Mouse (Mus musculus): Measurements from ENCODE around the gene Gm20388. TPM values are rescaled to one million over a fixed set of nuclear protein-coding genes. Genes with fewer than 3 reads are reported as not detected.

The Gm20388 gene
- polyA plus RNA-seq, 1 experiment: 18.7 TPM

DNA sequence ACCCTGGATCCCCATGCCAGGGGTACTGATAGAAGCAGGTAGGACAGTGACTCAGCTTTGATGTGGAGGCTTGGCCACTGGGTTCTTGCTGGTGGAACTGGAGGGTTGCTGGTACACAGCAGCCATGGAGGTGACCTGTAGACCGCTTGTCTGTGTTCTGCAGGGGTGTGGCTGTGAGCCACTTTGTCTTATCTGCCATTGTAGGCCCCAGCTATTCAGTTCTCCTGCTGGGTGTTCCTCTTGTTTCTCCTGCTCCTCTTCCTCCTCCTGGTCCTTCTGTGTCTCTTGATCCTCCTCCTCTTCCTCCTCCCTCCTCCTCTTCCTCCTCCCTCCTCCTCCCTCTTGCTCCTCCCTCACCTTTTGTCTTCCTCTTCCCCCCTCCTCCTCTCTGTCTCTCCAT is 614.5 kb downstream of the Gm20388 start:
- peaks cover 32% of the 10 kb centered on the region for H3K4me1 ChIP-seq (ENCODE audit: control insufficient read depth, insufficient read depth, low read length)
- WGBS: 100% methylated on average over 1 of the region's 1 CpGs
- TF ChIP-seq CTCF (IDR thresholded peaks at IDR 0.05; ENCODE audit: borderline replicate concordance, insufficient read depth, low read depth, low read length) (no peak), POLR2A (IDR thresholded peaks at IDR 0.05; ENCODE audit: borderline replicate concordance, insufficient read depth, low read length) (no peak)
- H3K27me3 ChIP-seq (ENCODE audit: control insufficient read depth, insufficient read depth, low read length): no peaks in the 10 kb centered on the region
- no peak overlapping the region for H3K4me3 ChIP-seq (replicated peaks; ENCODE audit: insufficient read depth, low read depth, low read length)
- DNase-seq: no peak
- H3K27ac ChIP-seq (ENCODE audit: insufficient read depth, low read length): no peak overlapping the region

DNA sequence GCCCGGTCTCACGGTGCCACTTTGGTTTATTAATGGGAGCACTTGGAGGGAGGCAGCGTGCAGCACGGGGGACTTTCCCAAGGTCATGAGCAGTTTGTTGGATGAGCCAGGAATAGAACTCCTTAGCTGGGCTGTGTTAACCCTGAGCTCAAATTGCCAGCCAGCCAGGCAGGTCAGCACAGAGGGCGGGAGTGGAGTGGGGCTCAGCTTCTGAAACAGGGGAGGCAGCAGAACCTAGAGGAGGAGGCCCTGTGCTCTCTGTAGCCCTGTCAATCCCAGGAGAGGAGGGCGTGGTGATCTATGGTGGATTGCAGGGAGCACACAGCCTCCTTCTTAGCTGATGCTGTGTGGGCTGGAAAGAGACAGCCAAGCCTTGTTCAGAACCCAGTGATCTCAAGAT is 615.2 kb downstream of the Gm20388 start:
- 68% methylated on average over 6 of the region's 6 CpGs for WGBS
- Histone ChIP-seq H3K4me3 (replicated peaks; ENCODE audit: insufficient read depth, low read depth, low read length) (no peak overlapping the region), H3K4me1 (ENCODE audit: control insufficient read depth, insufficient read depth, low read length) (peaks cover 26% of the 10 kb centered on the region), H3K27me3 (ENCODE audit: control insufficient read depth, insufficient read depth, low read length) (no peaks in the 10 kb centered on the region), H3K27ac (ENCODE audit: insufficient read depth, low read length) (no peak overlapping the region)
- no peak for DNase-seq
- TF ChIP-seq POLR2A (IDR thresholded peaks at IDR 0.05; ENCODE audit: borderline replicate concordance, insufficient read depth, low read length) (no peak), CTCF (IDR thresholded peaks at IDR 0.05; ENCODE audit: borderline replicate concordance, insufficient read depth, low read depth, low read length) (no peak)

- H3K27ac ChIP-seq (ENCODE audit: insufficient read depth, low read length): no peak overlapping the region
- no peaks in the 10 kb centered on the region for H3K27me3 ChIP-seq (ENCODE audit: control insufficient read depth, insufficient read depth, low read length)
- no peak overlapping the region for H3K4me3 ChIP-seq (replicated peaks; ENCODE audit: insufficient read depth, low read depth, low read length)
- 72% methylated on average over 4 of the region's 4 CpGs for WGBS
- H3K4me1 ChIP-seq (ENCODE audit: control insufficient read depth, insufficient read depth, low read length): peaks cover 24% of the 10 kb centered on the region
- TF ChIP-seq CTCF (IDR thresholded peaks at IDR 0.05; ENCODE audit: borderline replicate concordance, insufficient read depth, low read depth, low read length): no peak
- no peak for DNase-seq
Measured at GRCm38 (mm10) chr8:120526577-120526976, 615.9 kb downstream of the Gm20388 start.

DNA sequence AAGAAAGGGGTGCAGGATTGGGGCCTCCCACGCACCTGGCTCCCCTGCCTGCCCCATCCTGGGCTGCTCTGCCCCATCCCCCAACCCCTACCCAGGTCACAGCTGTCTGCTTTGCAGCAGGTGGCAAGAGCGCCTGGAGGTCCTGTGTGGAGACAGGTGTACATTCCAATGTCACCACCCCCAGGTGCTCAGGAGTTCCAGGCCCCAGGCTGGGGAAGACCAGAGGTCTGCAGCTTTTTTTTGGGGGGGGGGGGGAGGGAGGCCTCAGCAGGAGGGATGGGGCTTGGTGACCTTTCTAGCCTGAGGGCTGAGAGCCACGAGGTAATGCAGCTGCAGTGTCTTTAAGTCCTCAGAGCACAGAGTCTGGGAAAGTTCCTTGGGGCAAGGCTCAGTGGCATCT is 617.7 kb downstream of the Gm20388 start:
- 52% methylated on average over 3 of the region's 3 CpGs for WGBS
- no peak overlapping the region for H3K27ac ChIP-seq (ENCODE audit: insufficient read depth, low read length)

GRCm38 (mm10) chr8:120529226-120529625 is 618.6 kb downstream of the Gm20388 start:
- Histone ChIP-seq H3K4me3 (replicated peaks; ENCODE audit: insufficient read depth, low read depth, low read length) (no peak overlapping the region), H3K27me3 (ENCODE audit: control insufficient read depth, insufficient read depth, low read length) (no peaks in the 10 kb centered on the region), H3K4me1 (ENCODE audit: control insufficient read depth, insufficient read depth, low read length) (peaks cover 20% of the 10 kb centered on the region), H3K27ac (ENCODE audit: insufficient read depth, low read length) (no peak overlapping the region)
- no peak for TF ChIP-seq POLR2A (IDR thresholded peaks at IDR 0.05; ENCODE audit: borderline replicate concordance, insufficient read depth, low read length)
- TF ChIP-seq CTCF (IDR thresholded peaks at IDR 0.05; ENCODE audit: borderline replicate concordance, insufficient read depth, low read depth, low read length): no peak
- 79% methylated on average over 7 of the region's 7 CpGs for WGBS
- no peak for DNase-seq

More for the DNA sequence above, 617.7 kb downstream of the Gm20388 start:
- Histone ChIP-seq H3K4me3 (replicated peaks; ENCODE audit: insufficient read depth, low read depth, low read length) (no peak overlapping the region), H3K27me3 (ENCODE audit: control insufficient read depth, insufficient read depth, low read length) (no peaks in the 10 kb centered on the region), H3K4me1 (ENCODE audit: control insufficient read depth, insufficient read depth, low read length) (peaks cover 20% of the 10 kb centered on the region)
- no peak for DNase-seq
- TF ChIP-seq CTCF (IDR thresholded peaks at IDR 0.05; ENCODE audit: borderline replicate concordance, insufficient read depth, low read depth, low read length) (no peak), POLR2A (IDR thresholded peaks at IDR 0.05; ENCODE audit: borderline replicate concordance, insufficient read depth, low read length) (no peak)

GRCm38 (mm10) chr8:120530954-120531656 is 620.5 kb downstream of the Gm20388 start:
- WGBS: 80% methylated on average over 16 of the region's 16 CpGs

DNA sequence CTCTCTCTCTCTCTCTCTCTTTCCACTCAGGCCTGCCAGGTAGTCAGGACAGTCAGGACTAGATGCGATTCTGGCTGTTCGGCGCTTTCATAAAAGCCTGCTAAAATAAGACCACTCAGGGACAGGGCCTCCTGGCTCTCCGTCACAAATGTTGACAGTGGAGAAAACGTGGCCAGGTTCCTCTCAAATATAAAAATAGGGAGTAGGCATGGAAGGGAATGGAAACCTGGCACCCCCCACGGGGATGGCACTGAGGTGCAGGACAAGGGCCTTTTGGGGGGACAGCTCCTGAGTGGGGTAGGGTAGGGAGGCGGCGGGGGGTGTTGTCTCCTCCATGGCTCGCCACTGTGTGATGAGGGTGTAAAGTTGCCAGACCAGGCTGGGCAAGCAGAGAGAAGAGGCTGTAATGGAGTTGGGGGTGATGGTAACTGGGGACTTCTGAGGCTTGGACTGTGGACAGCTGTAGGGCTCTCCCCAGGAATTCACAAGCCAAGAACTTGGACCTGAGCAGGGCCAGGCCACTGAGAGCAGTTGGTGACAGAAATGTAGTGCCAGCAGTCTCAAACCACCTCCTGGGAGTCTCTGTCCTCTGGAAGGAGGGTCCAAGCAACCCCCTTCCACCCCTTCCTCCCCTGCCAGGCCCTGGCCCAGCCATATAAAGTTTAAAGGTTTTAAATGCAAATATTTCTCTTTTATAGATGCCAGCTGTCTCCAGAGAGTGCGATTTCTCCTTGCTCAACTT is 621.3 kb downstream of the Gm20388 start:
- no peak for TF ChIP-seq POLR2A (IDR thresholded peaks at IDR 0.05; ENCODE audit: borderline replicate concordance, insufficient read depth, low read length)
- TF ChIP-seq CTCF (IDR thresholded peaks at IDR 0.05; ENCODE audit: borderline replicate concordance, insufficient read depth, low read depth, low read length): no peak
- H3K4me1 ChIP-seq (ENCODE audit: control insufficient read depth, insufficient read depth, low read length): peaks cover 11% of the 10 kb centered on the region
- DNase-seq: no peak
- no peaks in the 10 kb centered on the region for H3K27me3 ChIP-seq (ENCODE audit: control insufficient read depth, insufficient read depth, low read length)
- H3K27ac ChIP-seq (ENCODE audit: insufficient read depth, low read length): no peak overlapping the region
- WGBS: 45% methylated on average over 10 of the region's 10 CpGs
- H3K4me3 ChIP-seq (replicated peaks; ENCODE audit: insufficient read depth, low read depth, low read length): no peak overlapping the region

More at GRCm38 (mm10) chr8:120530954-120531656, 620.5 kb downstream of the Gm20388 start:
- TF ChIP-seq CTCF (IDR thresholded peaks at IDR 0.05; ENCODE audit: borderline replicate concordance, insufficient read depth, low read depth, low read length): no peak
- no peak for TF ChIP-seq POLR2A (IDR thresholded peaks at IDR 0.05; ENCODE audit: borderline replicate concordance, insufficient read depth, low read length)
- no peak overlapping the region for H3K4me3 ChIP-seq (replicated peaks; ENCODE audit: insufficient read depth, low read depth, low read length)
- H3K27me3 ChIP-seq (ENCODE audit: control insufficient read depth, insufficient read depth, low read length): no peaks in the 10 kb centered on the region
- no peak for DNase-seq
- H3K27ac ChIP-seq (ENCODE audit: insufficient read depth, low read length): no peak overlapping the region
- H3K4me1 ChIP-seq (ENCODE audit: control insufficient read depth, insufficient read depth, low read length): peaks cover 12% of the 10 kb centered on the region
